Mouse (Mus musculus) CH12.LX (cell line): ENCODE measurements around the gene Tpst2. TPM values are rescaled to one million over a fixed set of nuclear protein-coding genes. Genes with fewer than 3 reads are reported as not detected.

Experiments
- DNase-seq: peaks from one replicate; pipeline ENCODE4 v3.0.0-alpha.2; 2013; ENCODE audit errors: extremely low read depth
- H3K27ac ChIP-seq: 2 replicates; pipeline ENCODE4 v1.5.1; 2012; ENCODE audit warnings: low read depth, mild to moderate bottlenecking, control low read depth, moderate library complexity; ENCODE audit not compliant: insufficient read depth
- H3K27me3 ChIP-seq: replicated peaks from 2 replicates; pipeline ENCODE3; 2012; ENCODE audit warnings: inconsistent platforms
- H3K36me3 ChIP-seq, 2 experiments: replicated peaks in 1 of 2; 2 replicates each; pipeline versions ENCODE3 to v1.6.1; 2012; ENCODE audit warnings: inconsistent platforms in 1 of 2, low read length in 1 of 2, mild to moderate bottlenecking in 1 of 2, mixed read lengths in 1 of 2, moderate library complexity in 1 of 2; ENCODE audit not compliant: control insufficient read depth in 1 of 2, insufficient read depth in 1 of 2
- H3K4me1 ChIP-seq, 2 experiments: 2 replicates each; pipeline ENCODE4 v1.6.1; 2012; ENCODE audit warnings: inconsistent platforms in 1 of 2, moderate library complexity in 1 of 2; ENCODE audit not compliant: insufficient read depth in 2 of 2, control insufficient read depth in 1 of 2
- H3K4me2 ChIP-seq: 2 replicates; pipeline ENCODE4 v1.6.1; 2012; ENCODE audit warnings: low read depth, mild to moderate bottlenecking, control low read depth; ENCODE audit not compliant: poor library complexity, insufficient read depth, severe bottlenecking
- H3K4me3 ChIP-seq, 3 experiments: fragments of 150-350 bp in 1 of 3; sonication (generic) in 1 of 3; replicated peaks in 1 of 3; 2 replicates each; pipeline versions ENCODE3 to v1.5.1; 2011 to 2012; ENCODE audit warnings: low read depth in 2 of 3, low read length in 2 of 3, mild to moderate bottlenecking in 2 of 3, moderate library complexity in 2 of 3, control low read depth in 1 of 3, improper control_type of control experiment in 1 of 3, inconsistent platforms in 1 of 3, mixed read lengths in 1 of 3; ENCODE audit not compliant: poor library complexity in 1 of 3
- H3K79me2 ChIP-seq: replicated peaks from 2 replicates; pipeline ENCODE4 v1.6.1; 2012; ENCODE audit warnings: mild to moderate bottlenecking, moderate library complexity; ENCODE audit not compliant: control insufficient read depth, poor library complexity, insufficient read depth, severe bottlenecking; ENCODE audit errors: extremely low read depth
- H3K9ac ChIP-seq: 2 replicates; pipeline ENCODE4 v1.6.1; 2012; ENCODE audit warnings: low read depth, mild to moderate bottlenecking, control low read depth, moderate library complexity; ENCODE audit not compliant: insufficient read depth
- H3K9me3 ChIP-seq: replicated peaks from 2 replicates; pipeline ENCODE3; 2012; ENCODE audit warnings: low read length, inconsistent platforms, mixed read lengths
- BHLHE40 ChIP-seq: IDR thresholded peaks from 2 replicates; pipeline ENCODE4 v1.6.1; 2011; ENCODE audit warnings: mild to moderate bottlenecking, low read depth, low read length, improper control_type of control experiment
- CHD2 ChIP-seq: IDR thresholded peaks from 2 replicates; pipeline ENCODE4 v1.6.1; 2011; ENCODE audit warnings: low read length, improper control_type of control experiment
- EP300 ChIP-seq: IDR thresholded peaks from 2 replicates; pipeline ENCODE4 v1.6.1; 2011; ENCODE audit warnings: low read length, improper control_type of control experiment
- JUN ChIP-seq: IDR thresholded peaks from 2 replicates; pipeline ENCODE4 v1.6.1; 2011; ENCODE audit warnings: low read depth, mild to moderate bottlenecking, low read length, improper control_type of control experiment, moderate library complexity; ENCODE audit not compliant: insufficient read depth
- JUND ChIP-seq: conservative IDR thresholded peaks from 2 replicates; pipeline ENCODE4 v1.6.1; 2011; ENCODE audit warnings: low read depth, low read length, improper control_type of control experiment
- MAFK ChIP-seq: IDR thresholded peaks from 2 replicates; pipeline ENCODE4 v1.6.1; 2011; ENCODE audit warnings: low read length, improper control_type of control experiment; ENCODE audit not compliant: insufficient replicate concordance
- MYC ChIP-seq: IDR thresholded peaks from 2 replicates; pipeline ENCODE4 v1.6.1; 2011; ENCODE audit warnings: low read depth, mild to moderate bottlenecking, improper control_type of control experiment, low read length
- POLR2A ChIP-seq: IDR thresholded peaks from 2 replicates; pipeline ENCODE4 v1.6.1; 2011; ENCODE audit warnings: low read depth, mild to moderate bottlenecking, improper control_type of control experiment, low read length
- SMC3 ChIP-seq: IDR thresholded peaks from 2 replicates; pipeline ENCODE4 v1.6.1; 2011; ENCODE audit warnings: low read depth, low read length, improper control_type of control experiment
- TBP ChIP-seq: conservative IDR thresholded peaks from 2 replicates; pipeline ENCODE4 v1.6.1; 2011; ENCODE audit warnings: low read depth, low read length, improper control_type of control experiment
- TCF12 ChIP-seq: IDR thresholded peaks from 2 replicates; pipeline ENCODE4 v1.6.1; 2014; ENCODE audit warnings: low read depth, mild to moderate bottlenecking, inconsistent platforms, low read length, improper control_type of control experiment
- USF1 ChIP-seq: IDR thresholded peaks from 2 replicates; pipeline ENCODE4 v1.6.1; 2014; ENCODE audit warnings: low read depth, mild to moderate bottlenecking, inconsistent platforms, low read length, improper control_type of control experiment
- ZNF384 ChIP-seq: IDR thresholded peaks from 2 replicates; pipeline ENCODE4 v1.6.1; 2012; ENCODE audit warnings: low read depth, low read length, improper control_type of control experiment, inconsistent platforms
- dilution Hi-C: fragments of 300-500 bp; cut with MboI; formaldehyde crosslinking; loops from 2 replicates; pipeline ENCODE4 v1.14.3; 2020; ENCODE audit warnings: low sequenced_read_pairs; ENCODE audit not compliant: extremely low pct_unique_long_range_greater_than_20kb, extremely low pct_ligation_motif_present
- in situ Hi-C: fragments of 300-500 bp; cut with MboI; formaldehyde crosslinking; loops from 3 replicates; pipeline ENCODE4 v1.14.3; 2019; ENCODE audit warnings: low sequenced_read_pairs, low pct_ligation_motif_present, low pct_unique_long_range_greater_than_20kb, mixed read lengths
- polyA plus RNA-seq: library from polyadenylated mRNA; unstranded; fragments of >175 nt; gene quantifications from 2 replicates; pipeline ENCODE4 v1.2.1, GENCODE M21; 2012; ENCODE audit warnings: low read depth; ENCODE audit not compliant: insufficient read length
- total RNA-seq, 2 experiments: library from RNA; depleted of rRNA; stranded (reverse); fragments of 300-350 nt in 1 of 2; fragments of >200 nt in 1 of 2; gene quantifications; 2 replicates each; pipeline ENCODE4 v1.2.3; 2012 to 2014

Tpst2 gene
- total and polyA plus RNA-seq, 3 experiments: 12.6 to 20.7 (median 15.6) TPM

GRCm38 (mm10) chr5:112343205-112343595, 66.7 kb downstream of the Tpst2 start:
- peak overlapping the region; percentile 98 to 100 (median 99) for H3K4me3 ChIP-seq
- H3K4me1 ChIP-seq: peaks cover 4 to 42% of the 10 kb centered on the region in 2 experiments; a peak in 2 of 4 replicates
- H3K9me3 ChIP-seq: no peaks in the 10 kb centered on the region
- H3K36me3 ChIP-seq: peaks cover 22 to 62% of the 10 kb centered on the region in 2 experiments
- peak overlapping the region; percentile 12 for H3K4me2 ChIP-seq
- TF ChIP-seq POLR2A: no peak
- TF ChIP-seq MAFK: no peak
- TF ChIP-seq USF1: no peak
- no peak for TF ChIP-seq SMC3
- TF ChIP-seq TBP: no peak
- no peak for TF ChIP-seq JUND
- H3K79me2 ChIP-seq: peaks cover 7% of the 10 kb centered on the region
- no peaks in the 10 kb centered on the region for H3K27me3 ChIP-seq
- peak; percentile 45 for DNase-seq
- in situ Hi-C loops (no loop called here), dilution Hi-C loops (no loop called here)
- H3K9ac ChIP-seq: peak overlapping the region; percentile 68
- no peak overlapping the region for H3K27ac ChIP-seq

GRCm38 (mm10) chr5:112344092-112344960, 67.8 kb downstream of the Tpst2 start:
- in situ Hi-C loops: no loop called here
- Histone ChIP-seq H3K4me3 (no peak overlapping the region), H3K27ac (no peak overlapping the region), H3K4me1 (peaks cover 4 to 42% of the 10 kb centered on the region in 2 experiments; a peak in 2 of 4 replicates), H3K4me2 (peak overlapping the region; percentile 12; the same call in 1 of the 2 replicates), H3K27me3 (no peaks in the 10 kb centered on the region), H3K79me2 (peaks cover 7% of the 10 kb centered on the region), H3K9me3 (no peaks in the 10 kb centered on the region), H3K36me3 (peaks cover 18 to 62% of the 10 kb centered on the region in 2 experiments), H3K9ac (peak overlapping the region; percentile 68; the same call in 1 of the 2 replicates)
- TF ChIP-seq CHD2: no peak
- TF ChIP-seq ZNF384: peak; percentile 75
- peak; percentile 51; the same call in 1 of the 2 replicates for TF ChIP-seq EP300
- no peak for TF ChIP-seq POLR2A
- TF ChIP-seq JUN: no peak
- TF ChIP-seq TBP: no peak
- no peak for TF ChIP-seq JUND
- no peak for TF ChIP-seq TCF12
- no peak for TF ChIP-seq MYC
- peak; percentile 40; the same call in 1 of the 2 replicates for TF ChIP-seq BHLHE40
- dilution Hi-C loops: no loop called here
- no peak for DNase-seq
